Mouse (Mus musculus) stomach, embryonic 14.5 days (tissue): ENCODE data around the gene Habp4. TPM values are rescaled to one million over a fixed set of nuclear protein-coding genes. Genes with fewer than 3 reads are reported as not detected.

Experiments
- ATAC-seq: fragments of 200-750 bp; cut with Nextera tagmentation; 2 replicates; pipeline ENCODE4 v1.8.0; 2017; ENCODE audit warnings: low read depth, moderate TSS enrichment; ENCODE audit not compliant: insufficient number of reproducible peaks, insufficient read depth, low FRiP score
- H3K27ac ChIP-seq: fragments of 300-500 bp; sonication (generic); 2 replicates; pipeline ENCODE4 v1.5.1; 2014; ENCODE audit warnings: mild to moderate bottlenecking, low read length, moderate library complexity, mixed read lengths
- H3K27me3 ChIP-seq: fragments of 300-500 bp; sonication (generic); 2 replicates; pipeline ENCODE4 v1.6.1; 2014; ENCODE audit warnings: low read length, control low read depth, mixed read lengths; ENCODE audit not compliant: control insufficient read depth, insufficient read depth
- H3K36me3 ChIP-seq: fragments of 300-500 bp; sonication (generic); 2 replicates; pipeline ENCODE4 v1.6.1; 2014; ENCODE audit warnings: mild to moderate bottlenecking, control low read depth, low read length, moderate library complexity, mixed read lengths; ENCODE audit not compliant: control insufficient read depth, insufficient read depth
- H3K4me1 ChIP-seq: fragments of 300-500 bp; sonication (generic); 2 replicates; pipeline ENCODE4 v1.6.1; 2014; ENCODE audit warnings: low read length, control low read depth, mixed read lengths; ENCODE audit not compliant: control insufficient read depth, insufficient read depth
- H3K4me2 ChIP-seq: fragments of 300-500 bp; sonication (generic); replicated peaks from 2 replicates; pipeline ENCODE4 v1.6.1; 2014; ENCODE audit warnings: low read depth, low read length, control low read depth
- H3K4me3 ChIP-seq: fragments of 300-500 bp; sonication (generic); 2 replicates; pipeline ENCODE4 v1.5.1; 2014; ENCODE audit warnings: low read depth, low read length, control low read depth
- H3K9ac ChIP-seq: fragments of 300-500 bp; sonication (generic); replicated peaks from 2 replicates; pipeline ENCODE4 v1.6.1; 2014; ENCODE audit warnings: low read depth, mild to moderate bottlenecking, control low read depth, low read length, moderate library complexity, mixed read lengths
- H3K9me3 ChIP-seq: fragments of 300-500 bp; sonication (generic); 2 replicates; pipeline ENCODE4 v1.6.1; 2016; ENCODE audit warnings: low read depth, low read length, control low read depth; ENCODE audit not compliant: control insufficient read depth
- WGBS: fragments of 180-500 bp; shearing (Covaris S2); extraction: QIAGEN DNeasy Blood & Tissue Kit; methylation state at CpG from one replicate; pipeline ENCODE4 v1.1.7; 2014; 5-methylcytosine and 5-hydroxymethylcytosine counted together
- polyA plus RNA-seq: library from polyadenylated mRNA; unstranded; fragments of >200 nt; fragmentation: Nextera tagmentation; extraction: Ambion mirVana; gene quantifications from 2 replicates; pipeline ENCODE4 v1.2.1, GENCODE M21; 2014

The Habp4 gene
- polyA plus RNA-seq, 1 experiment from 2014 or later: 26.1 TPM

DNA sequence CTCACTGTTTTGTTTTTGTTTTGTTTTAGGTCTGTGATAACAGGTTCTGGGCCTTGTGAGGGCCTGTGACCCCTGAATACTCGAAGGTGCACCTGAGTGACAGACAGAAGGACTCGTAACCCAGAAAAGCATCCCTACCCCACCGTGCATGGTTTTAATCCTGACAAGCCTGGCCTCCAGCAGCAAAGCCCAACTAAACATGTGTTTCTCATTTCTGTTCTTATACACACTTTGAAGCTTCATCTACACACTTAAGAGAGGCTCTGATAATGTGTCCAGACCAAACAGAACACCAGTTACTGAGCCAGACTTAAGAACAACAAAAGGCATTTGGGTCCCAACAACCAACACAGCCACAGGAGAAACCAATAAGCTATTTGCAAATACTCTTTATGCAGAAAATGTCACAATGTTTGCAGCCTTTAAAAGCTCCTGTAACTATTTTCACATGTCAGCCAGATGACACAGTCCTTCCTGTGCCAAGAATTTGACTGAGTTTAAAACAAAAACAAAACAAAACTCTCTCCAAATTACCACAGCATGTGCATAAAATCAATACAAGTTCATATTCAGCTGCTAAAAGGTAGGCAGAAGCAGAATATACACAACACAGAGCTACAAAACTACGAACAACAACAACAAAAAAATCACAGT lies 73.6 kb downstream of the Habp4 start:
- no peak overlapping the region for H3K4me3 ChIP-seq
- H3K4me1 ChIP-seq: peaks cover 6% of the 10 kb centered on the region; the same call in 1 of the 2 replicates
- no peak for ATAC-seq
- no peak overlapping the region for H3K4me2 ChIP-seq
- no peak overlapping the region for H3K27ac ChIP-seq
- no peaks in the 10 kb centered on the region for H3K9me3 ChIP-seq
- no peak overlapping the region for H3K9ac ChIP-seq
- H3K36me3 ChIP-seq: no peaks in the 10 kb centered on the region; the same call in 1 of the 2 replicates
- 56% methylated on average over 4 of the region's 4 CpGs for WGBS
- no peaks in the 10 kb centered on the region for H3K27me3 ChIP-seq

DNA sequence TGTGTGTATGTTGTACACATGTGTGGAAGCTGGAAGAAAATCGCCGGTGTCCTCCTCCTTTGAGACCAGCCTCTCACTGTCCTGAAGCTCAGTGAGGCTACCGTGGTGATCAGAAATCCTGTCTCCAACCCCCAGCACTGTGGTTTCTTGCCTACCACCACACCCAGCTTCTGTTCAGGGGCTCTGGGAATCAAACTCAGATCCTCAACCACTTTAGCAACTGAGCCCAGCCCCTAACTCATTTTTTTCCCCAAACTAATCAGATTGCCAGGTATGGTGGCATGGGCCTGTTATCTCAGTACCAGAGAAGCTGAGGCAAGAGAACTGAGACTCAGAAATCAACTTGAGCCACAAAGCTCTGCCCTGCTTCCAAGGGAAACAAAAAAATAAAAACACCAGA lies 74.2 kb downstream of the Habp4 start:
- no peak overlapping the region for H3K4me3 ChIP-seq
- H3K9me3 ChIP-seq: no peaks in the 10 kb centered on the region
- peaks cover 6% of the 10 kb centered on the region; the same call in 1 of the 2 replicates for H3K4me1 ChIP-seq
- 61% methylated on average over 3 of the region's 3 CpGs for WGBS
- H3K27me3 ChIP-seq: no peaks in the 10 kb centered on the region
- H3K4me2 ChIP-seq: no peak overlapping the region
- H3K9ac ChIP-seq: no peak overlapping the region
- ATAC-seq: no peak
- H3K27ac ChIP-seq: no peak overlapping the region
- no peaks in the 10 kb centered on the region; the same call in 1 of the 2 replicates for H3K36me3 ChIP-seq

Other genes starting within 250 kb of the Habp4 start
- gene Hsd17b3, start 72.6 kb upstream of the Habp4 start, polyA plus RNA-seq: not detected in 2 replicates
- 5.1 and 6.4 TPM in 2 replicates for gene Slc35d2, start 32.5 kb upstream of the Habp4 start, polyA plus RNA-seq
- gene Zfp367, start 8.6 kb upstream of the Habp4 start, polyA plus RNA-seq: 22.1 and 26.1 TPM in 2 replicates
- gene Cdc14b, start 113.5 kb downstream of the Habp4 start, polyA plus RNA-seq: 43.9 and 46.0 TPM in 2 replicates
- gene Aaed1, start 150.9 kb downstream of the Habp4 start, polyA plus RNA-seq: 62.3 and 68.3 TPM in 2 replicates
- gene Ctsl, start 209.1 kb downstream of the Habp4 start, polyA plus RNA-seq: 207 and 209 TPM in 2 replicates